Mouse (Mus musculus): ENCODE measurements around the gene Rab34.

The Rab34 gene

DNA sequence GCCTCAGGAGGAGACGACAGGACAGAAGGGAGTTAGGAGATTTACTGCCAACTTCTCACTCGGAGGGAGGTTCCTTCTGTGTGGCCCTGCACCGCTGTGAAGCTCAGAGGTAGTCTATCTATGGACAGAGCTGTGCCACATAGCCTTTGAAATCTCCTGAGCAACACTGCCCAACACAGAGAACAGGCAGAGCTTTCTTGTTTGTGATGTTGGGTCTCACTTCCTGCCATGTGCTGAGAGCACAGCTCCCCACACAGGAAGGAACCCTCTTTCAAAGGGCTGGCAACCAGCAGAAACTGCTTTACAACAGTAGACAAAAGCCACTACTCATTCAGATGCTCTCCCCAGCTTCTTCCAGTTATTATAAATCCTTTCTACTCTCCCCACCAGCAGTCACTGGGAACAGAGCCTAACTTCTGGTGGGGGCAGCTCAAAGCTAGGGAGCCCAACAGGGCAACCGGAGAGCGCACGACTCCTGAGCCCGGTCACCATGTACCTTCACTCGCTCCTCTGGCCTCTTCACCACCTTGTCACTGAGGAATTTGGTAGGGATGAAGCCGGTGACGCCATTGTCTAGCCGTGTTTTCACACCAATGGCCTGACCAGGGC, 27.6 kb downstream of the Rab34 start:
- DNase-seq, result no peak

DNA sequence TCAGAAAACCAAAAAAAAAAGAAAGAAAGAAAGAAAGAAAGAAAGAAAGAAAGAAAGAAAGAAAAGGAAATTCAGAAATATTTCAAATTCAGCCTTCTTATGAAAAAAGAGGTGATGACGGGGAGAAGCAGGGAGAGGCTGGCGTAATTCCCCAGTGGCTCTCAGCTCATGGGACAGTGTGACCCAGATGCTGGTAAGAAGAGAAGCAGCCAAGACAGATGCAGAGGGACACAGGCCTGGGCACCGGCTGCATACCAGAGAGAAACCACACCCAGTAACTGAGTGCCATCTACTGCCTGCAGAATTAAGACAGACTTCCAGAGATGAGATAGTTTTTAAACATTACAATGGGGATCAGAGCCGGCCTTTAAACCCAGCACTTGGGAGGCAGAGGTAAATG, 35.4 kb downstream of the Rab34 start:
- no peak for DNase-seq

DNA sequence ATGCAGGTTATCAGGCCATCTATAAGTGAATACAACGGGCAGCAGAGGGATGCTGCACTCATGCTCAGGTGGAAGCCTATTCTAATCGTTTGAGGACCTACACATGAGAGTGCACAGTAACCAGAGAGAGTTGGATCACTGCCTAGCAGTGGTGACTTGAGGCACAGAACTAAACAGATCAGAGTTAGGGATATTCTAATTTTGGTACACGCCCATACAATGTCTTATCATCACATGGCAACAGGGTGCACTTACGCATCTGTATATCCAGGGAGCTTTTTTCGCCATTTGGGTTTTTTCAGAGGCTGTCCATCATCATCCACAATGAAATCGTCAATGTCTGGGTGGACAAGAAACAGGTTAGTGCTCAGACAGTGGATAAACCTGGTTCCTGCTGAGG, 43.3 kb downstream of the Rab34 start:
- DNase-seq, result no peak

DNA sequence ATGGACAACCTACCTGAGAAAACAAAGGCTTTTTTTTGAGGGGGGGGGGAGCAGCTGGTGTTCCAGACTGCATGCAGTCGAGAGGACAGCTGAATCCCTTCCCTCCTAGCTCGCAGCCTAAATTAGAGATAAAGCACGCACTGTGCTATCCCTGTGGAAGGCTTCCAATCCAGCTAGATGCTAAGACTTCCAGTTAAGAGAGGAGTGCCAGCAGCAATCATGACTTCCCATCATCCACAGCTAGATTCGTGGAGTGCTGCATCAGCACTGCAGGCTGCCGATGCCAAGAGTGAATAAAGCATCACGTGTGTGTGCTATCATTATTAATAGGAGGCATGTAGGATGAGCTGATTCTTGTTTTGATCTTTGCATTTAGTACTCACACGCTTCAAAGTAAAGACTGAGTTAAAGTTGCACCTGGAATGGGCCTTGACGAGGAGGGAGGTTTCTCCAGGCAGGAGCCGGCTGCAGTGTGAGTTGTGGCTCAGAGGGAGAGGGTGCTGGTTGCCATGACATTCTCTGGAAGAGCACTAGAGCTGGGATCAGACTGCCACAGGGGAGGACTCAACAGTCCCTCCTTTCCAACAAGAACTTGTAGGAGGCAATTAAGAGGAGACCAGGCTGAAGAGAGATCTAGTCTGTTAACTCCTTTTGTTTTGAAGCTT, 52.1 kb downstream of the Rab34 start:
- DNase-seq, result no peak

Measured in liver (tissue).